Mouse (Mus musculus): ENCODE results near the gene Tnfrsf22. TPM values are rescaled to one million over a fixed set of nuclear protein-coding genes. Genes with fewer than 3 reads are reported as not detected.
"Not testable (repeated sequence)": the region's sequence is repeated elsewhere in the genome, so short reads cannot be mapped to it uniquely, and the experiment has no call there.

Tnfrsf22 gene
- total RNA-seq, 2 experiments from 2014 or later, result 2.5 to 2.9 TPM

DNA sequence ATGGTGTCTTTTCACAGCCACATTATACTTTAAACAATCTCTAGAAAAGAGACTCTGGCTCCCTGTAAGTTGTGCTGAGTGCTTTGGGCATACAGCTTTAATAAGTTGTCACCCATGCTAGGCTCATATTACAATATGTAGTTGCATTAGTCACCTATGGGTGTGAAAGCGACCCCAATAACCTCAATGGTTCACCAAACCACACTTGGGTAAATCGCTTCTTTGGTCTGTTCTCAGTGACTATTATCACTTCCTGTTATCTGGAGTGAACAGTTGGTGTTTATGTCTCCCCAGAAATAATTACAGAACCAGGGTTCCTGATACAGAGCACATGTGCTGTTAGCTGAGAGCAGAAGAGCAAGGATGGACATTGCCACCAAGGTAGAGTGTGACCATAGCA, 5.5 kb downstream of the Tnfrsf22 start:
- intact Hi-C loops (cut with DNase I), result loop anchor here (2.0 kb wide), 1 partner anchor 37 kb away; no protein-coding TSS in a partner anchor

DNA sequence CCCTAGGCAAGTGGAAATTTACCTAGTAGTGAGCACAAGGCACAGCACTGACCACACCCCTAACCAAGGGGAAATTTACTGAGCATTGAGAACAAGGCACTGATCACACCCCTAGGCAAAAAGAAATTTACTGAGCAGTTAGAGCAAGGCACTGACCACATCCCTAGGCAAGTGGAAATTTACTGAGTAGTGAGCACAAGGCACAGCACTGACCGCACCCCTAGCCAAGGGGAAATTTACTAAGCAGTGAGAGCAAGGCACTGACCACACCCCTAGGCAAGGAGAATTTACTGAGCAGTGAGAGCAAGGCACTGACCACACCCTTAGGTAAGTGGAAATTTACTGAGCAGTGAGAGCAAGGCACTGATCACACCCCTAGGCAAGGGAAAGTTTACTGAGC, 12.8 kb downstream of the Tnfrsf22 start:
- intact Hi-C loops (cut with DNase I), result no loop called here
- DNase-seq, result no peak

More for the DNA sequence above, 5.5 kb downstream of the Tnfrsf22 start:
- not testable (repeated sequence) for DNase-seq

DNA sequence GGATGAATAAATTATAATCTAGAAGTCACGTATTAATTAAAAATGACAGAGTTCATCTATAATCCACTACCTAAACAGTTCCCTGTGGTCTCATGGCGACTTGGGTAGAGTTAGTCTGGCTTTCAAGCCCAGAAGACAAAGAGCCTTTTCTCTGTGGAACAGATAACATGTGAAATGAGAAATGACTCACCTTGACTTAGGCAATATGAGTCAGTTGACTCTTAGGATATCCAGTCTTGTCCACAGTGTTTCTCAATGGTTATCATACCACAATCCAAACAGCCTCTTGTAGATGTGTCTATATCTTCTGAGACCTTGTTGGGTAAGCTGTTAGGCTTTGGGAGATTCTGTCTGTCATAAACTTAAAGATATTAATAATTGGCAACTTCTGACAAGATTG, 18.0 kb downstream of the Tnfrsf22 start:
- intact Hi-C loops (cut with DNase I), result no loop called here
- DNase-seq, result no peak

DNA sequence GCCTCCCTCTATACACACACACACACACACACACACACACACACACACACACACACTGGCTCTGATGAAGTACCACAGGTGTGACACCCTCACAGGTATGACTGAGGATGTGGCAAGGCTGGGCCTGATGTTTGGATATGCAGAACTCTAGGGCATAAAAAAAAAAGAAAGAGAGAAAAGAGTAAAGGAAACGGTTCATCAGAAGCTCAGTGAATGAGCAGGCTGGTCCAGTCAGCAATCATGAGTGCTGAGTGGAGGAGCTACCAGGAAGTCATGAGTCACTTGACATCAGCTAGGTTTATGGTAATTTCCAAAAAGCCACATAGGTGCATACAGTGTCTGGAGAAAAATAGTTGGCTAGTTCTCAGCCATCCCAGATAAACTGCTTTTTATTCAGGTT, 20.0 kb downstream of the Tnfrsf22 start:
- intact Hi-C loops (cut with DNase I), result no loop called here
- DNase-seq, result no peak

DNA sequence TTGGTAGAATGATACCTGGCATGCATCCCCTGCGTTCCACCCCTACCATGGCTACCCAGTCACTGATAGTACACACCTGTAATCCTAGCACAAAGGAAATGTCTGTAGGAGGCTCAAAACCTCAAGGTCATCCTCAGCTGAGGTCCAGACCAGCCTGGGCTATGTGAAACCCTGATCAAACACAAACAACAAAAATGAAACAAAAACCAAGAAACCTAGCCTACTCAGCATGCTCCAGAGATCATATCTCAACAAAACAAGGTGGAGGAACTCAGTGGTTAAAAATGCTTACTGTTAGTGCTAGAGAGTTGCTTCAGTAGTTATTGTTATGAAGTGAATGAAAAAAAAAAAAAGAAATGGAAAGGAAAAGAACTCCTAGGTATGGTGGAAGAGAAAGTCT, 20.9 kb downstream of the Tnfrsf22 start, which contains the start of gene Tnfrsf26:
Tnfrsf26 (minus strand) TSS at position 183 of the 400 bp plus-strand sequence.
- no peak for DNase-seq
- intact Hi-C loops (cut with DNase I), result no loop called here

DNA sequence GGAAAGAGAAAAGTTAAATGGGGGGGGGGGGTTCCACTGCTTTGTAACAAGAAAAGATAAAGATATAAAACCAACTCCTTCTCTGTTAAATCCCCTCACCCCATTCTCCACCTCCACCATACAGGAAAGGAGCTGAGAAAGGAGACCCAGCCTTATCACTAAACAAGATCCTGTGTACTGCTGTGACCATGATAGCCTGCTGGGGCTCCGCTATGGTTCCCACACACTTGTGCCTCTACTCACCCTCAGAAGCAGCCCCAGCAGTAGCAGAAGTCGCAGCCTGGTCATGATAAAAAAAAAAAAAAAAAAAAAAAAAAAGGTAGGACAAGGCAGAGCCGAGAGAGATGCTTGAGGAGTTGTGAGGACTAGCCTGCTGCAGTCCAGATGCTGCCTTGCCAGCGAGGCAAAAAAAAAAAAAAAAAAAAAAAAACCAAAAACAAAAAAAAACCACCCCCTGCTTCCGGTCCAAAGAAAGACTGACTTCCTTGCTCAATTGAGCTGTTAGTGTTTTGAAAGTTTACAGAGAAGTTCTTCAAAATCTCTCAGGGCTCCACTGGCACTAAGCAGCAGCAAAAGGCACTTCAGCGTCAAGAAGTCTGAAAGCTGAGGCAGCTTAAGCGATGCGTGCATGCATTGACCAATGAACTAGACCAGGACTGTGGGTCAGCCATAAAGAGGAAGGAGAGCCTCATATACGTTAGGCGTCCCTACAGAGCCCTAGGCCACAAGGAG, 21.7 kb downstream of the Tnfrsf22 start:
- intact Hi-C loops (cut with DNase I), result no loop called here
- no peak for DNase-seq

DNA sequence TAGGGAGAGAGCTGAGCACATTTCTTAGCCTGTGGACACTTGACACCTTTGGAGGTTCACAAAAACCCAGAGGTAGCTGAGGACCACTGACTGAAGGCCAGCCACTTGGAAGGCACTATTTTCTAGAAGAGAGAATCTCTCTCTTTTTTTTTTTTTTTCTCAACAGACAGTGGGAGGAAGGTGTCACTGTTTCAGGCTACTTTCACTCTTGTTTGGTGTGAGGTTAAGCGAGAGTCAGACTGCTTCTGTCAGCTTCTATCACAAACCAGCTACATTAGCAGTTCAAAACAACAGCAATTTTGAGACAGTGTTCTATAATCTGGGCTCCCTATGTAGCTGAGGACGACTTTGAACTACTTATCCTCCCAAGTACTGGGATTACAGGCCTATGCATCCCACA, 23.3 kb downstream of the Tnfrsf22 start:
- intact Hi-C loops (cut with DNase I), result no loop called here
- no peak for DNase-seq

DNA sequence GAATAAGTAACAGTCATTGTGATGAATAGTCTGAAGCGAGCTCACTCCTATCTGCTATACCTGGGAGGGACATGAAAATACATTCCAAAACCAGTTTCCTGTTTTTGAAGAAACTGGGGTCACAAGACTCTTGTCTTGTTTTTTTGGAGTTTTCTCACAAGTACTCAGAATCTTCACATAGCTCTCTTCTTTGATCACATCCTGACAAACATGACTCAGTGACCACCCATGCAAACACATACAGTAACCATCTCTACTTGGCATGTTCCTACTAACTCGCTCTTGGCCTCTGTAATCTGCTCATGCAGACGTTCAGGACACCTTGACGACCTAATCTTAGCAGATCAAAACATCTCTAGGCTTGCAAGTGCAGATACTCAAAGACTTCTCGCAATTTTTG, 24.3 kb downstream of the Tnfrsf22 start:
- no peak for DNase-seq
- intact Hi-C loops (cut with DNase I), result no loop called here

DNA sequence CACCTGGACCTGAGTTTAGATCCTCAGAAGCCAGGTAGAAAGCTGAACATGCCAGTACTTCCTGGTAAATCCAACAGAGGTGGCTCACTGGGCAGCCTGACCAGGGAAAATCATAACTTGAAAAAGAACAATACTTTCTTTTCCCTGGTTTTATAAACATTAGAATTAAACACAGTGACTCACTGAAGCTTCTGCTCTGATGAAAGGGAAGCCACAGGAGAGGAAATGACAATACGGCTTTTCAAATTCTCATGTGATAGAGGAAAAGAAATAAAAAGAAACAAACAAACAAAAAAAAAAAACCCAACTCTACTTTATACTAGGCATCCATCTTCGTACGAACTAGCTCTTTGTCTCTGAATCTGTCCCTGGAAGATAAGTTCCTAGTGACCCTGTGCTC, 24.9 kb downstream of the Tnfrsf22 start:
- DNase-seq, result no peak
- intact Hi-C loops (cut with DNase I), result no loop called here

DNA sequence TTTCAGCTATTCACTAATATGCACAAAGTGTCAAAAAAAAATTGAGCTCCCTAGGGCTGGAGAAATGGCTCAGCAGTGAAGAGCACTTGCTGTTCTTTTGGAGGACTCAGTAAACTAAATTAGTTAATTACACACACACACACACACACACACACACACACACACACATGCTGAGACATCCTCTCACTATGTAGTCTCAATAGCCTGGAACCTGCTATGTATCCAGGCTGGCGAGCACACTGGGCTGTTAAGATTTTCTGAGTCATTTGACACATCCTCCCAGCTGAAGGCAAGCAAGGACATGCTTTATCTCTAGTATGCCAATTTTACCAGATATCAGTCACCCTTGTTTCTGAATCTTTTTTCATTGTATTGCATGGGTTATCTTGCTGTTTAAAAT, 28.5 kb downstream of the Tnfrsf22 start:
- DNase-seq, result no peak
- intact Hi-C loops (cut with DNase I), result no loop called here

DNA sequence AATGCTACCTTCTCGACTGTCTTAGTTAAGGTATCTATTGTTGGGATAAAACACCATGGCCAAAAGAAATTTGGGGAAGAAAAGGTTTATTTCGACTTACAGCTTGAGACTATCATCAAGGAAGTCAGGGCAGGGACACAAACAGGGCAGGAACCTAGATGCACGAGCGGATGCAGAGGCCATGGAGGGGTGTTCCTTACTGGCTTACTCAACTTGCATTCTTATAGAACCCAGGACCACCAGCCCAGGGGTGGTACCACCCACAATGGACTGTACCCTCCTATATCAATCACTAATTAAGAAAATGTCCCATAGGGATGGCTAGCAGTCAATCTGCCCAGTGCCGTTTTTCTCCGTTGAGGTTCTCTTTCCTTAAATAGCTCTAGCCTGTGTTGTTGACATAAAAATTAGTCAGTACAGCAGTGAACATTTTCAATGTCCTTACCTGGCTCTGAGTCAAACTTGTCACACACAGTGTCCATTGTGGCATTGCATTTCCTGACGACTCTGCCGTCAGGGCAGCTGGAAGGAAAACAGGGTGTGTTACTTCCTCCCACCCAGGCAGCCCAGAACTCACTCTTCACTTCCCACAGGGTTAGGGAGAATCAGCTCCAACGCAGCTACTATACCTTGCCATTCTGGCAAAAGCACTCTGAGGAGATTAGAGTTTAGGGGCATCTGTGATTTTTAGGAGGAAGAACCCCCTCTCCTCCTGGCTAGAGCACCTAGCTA, 34.9 kb downstream of the Tnfrsf22 start:
- DNase-seq, result peak; percentile 9 to 27
- intact Hi-C loops (cut with DNase I), result no loop called here

DNA sequence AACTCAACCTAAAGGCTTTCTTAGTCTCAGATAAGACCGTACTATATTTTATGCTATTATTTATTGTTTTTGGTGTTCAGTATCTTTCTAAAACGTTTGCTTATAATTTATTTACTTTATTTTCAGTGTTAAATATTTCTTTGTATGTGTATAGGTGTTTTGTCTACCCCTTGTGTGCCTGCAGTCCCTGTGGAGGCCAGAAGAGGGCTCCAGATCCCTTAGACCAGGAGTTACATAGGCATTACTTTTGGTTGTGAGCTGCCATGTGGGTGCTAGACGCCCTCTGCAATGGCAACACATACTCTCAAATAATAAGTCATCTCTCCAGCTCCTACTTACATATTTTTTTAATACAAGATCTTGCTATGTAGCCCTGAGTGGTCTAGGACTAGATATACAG, 37.2 kb downstream of the Tnfrsf22 start:
- peak in 1 of 2 experiments; percentile 10 for DNase-seq
- intact Hi-C loops (cut with DNase I), result no loop called here

DNA sequence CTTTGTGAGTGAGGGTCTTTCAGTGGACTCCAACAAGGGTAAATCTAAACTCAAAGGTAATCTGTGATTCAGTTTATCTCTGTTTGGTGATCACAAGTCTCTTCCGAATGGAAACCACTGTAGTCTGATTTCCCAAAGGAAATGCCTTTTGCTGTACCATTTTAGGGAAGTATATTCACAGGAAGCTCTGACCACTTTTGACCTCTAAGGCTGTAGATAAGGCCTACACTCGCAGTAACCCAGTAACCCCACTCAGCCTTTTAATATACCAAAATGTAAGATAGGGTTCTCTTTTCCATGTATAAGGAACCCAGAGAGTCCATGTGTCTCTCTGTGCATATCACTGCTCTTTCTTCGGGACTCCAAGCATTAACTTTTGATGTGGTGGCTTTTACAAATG, 44.1 kb downstream of the Tnfrsf22 start:
- intact Hi-C loops (cut with DNase I), result no loop called here
- DNase-seq, result no peak

DNA sequence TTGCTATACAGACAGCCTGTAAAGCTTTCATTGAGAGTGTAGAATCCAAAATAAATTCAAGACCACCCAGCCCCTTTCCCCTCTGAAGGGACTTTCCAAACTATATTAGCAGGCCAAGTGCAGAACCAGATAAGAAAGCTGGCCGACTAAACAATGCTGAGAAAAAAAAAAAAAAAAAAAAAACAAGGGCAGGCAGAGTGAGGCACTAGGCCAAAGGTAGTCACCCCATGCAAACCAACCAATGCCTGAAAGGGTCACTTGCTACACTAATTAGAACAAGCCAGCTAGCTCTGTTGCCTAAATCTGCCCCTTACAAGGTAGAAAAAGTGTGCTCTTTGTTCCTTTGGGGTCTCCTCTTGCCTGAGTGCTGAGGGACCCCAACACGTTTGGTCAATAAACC, 44.6 kb downstream of the Tnfrsf22 start:
- intact Hi-C loops (cut with DNase I), result no loop called here
- DNase-seq, result no peak

DNA sequence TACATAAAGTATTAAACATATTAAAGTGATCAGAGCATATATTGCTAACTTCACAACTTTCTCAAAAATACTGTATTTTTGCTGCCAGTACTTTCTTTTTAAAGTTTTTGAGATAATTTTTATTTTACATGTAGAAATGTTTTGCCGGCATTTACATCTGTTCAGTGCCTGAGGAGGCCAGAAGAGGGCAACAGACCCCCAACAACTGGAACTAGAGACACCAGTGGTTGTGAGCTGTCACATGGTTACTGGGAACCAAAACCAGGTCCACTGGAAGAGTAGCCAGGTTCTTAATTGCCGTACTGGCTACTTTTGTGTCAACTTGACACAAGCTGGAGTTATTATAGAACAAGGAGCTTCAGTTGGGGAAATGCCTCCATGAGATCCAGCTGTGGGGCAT, 47.8 kb downstream of the Tnfrsf22 start:
- intact Hi-C loops (cut with DNase I), result no loop called here
- DNase-seq, result no peak

DNA sequence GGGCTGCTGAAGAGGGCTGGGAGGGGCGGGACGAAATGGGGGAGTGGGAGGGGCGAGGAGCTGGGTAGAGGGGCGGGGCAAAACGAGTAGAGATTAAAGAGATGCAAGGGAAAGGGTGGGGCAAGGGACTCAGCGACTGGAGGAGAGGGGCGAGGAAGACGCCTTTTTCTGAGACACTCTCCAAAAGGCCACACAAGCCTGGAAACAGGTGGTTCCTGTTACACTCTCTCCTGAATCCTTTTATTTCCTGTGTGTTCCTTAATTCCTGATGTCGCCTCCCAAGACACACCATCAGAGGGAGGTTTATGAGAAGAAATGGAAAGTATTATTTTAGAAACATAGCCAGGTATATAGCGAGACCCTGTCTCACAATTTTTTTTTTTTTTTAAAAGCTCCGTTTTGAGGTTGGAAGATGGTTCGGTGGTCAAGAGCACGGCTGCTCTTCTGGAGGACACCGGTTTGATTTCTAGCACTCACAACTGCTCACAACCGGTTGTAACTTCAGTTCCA, 49.2 kb downstream of the Tnfrsf22 start:
- no peak for DNase-seq
- intact Hi-C loops (cut with DNase I), result no loop called here

DNA sequence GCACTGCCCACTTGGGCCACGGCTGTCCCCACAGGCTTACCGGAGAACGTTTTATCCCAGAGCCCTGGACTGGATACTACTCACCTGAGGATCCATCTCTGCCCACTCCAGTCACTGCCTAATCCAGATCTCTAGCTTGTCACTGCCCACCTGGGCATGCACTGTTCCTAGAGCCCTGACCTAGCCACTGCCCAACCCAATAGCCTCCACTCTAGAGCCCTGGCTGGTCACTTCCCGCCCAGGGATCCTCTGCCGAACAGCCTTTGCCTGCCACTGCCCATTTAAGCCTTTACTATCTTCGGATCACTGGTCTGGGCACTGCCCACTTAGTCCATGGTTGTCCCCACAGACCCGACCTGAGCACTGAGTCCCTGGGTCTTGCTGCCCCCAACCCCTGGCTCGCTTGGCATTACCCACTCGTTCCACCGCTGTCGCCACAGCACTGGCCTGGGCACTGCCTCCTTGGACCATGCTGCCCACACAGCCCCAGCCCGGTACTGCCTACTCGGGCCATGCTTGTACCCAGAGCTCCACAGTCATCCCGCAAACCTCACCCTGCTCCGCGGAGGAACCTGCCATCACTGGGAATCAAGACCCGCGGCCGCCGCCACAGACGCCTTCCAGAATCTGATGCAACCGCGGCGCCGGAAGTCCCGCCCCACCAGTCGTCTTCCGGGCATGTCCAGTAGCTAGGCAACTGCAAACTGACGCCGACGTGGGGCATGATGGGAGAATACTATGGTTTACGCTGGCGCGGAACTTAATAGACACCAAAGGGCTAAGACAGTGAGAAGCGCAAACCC, 49.8 kb downstream of the Tnfrsf22 start, which contains the start of gene Cars:
Cars (minus strand) TSS at position 663 of the 803 bp plus-strand sequence.
- intact Hi-C loops (cut with DNase I), result no loop called here
- peak; percentile 93 to 95 for DNase-seq

DNA sequence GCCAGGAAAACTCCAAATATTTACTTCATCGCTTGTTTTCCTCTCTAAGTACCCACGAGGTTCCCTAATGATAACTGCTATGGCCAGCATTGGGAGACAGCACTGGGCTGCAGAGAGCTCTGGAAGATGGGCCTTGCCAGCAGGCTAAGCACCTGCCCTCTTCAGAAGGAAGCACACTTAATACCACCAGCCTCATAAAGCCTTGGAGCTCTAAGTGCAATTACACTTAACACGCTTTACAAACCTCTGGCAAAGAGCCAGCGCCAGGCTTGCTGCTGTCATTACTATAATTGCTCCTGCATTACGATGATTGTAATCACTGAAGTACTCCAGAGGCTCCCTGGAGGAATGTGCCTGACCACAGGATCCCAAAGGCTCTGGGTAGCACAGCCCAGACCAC, 54.6 kb downstream of the Tnfrsf22 start:
- no peak for DNase-seq
- intact Hi-C loops (cut with DNase I), result no loop called here

DNA sequence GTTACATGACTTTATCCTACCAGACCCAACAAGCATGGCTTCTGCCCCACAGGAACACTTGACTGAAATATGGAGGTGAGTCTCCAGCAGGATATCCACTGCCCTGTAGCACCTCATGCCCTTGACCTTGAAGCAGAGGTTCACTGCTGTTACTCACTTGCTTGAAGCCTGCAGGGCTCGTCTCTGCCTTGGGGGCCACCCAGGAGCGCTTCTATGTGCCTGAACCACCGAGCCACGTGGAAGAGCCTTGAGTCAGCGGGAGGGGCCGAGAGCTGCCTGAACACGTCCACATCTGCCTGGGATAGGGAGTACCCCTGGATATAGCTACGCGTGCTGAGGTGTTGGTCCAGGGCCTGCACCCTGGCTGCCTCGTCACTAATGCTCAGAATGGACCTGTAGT, 57.2 kb downstream of the Tnfrsf22 start:
- DNase-seq, result no peak
- intact Hi-C loops (cut with DNase I), result no loop called here

DNA sequence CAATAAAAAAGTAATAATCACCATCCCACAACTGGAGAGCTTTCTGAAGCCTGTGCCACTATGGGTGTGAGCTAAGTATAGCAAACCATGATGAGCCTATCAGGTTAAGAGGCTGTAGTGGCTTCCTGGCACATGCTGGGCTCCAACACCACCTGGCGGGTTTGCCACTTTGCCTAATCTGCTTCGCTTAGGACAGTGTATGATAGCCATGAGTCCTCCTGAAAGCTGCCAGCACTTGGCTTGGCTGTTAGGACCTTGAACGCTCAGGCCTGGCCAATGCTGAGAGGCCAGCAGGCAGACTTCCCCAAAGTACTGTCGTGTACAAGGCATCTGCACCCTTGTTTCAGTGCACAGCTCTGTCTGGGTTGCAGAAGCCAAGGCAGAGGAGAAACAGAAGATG, 61.5 kb downstream of the Tnfrsf22 start:
- peak; percentile 27 to 37 for DNase-seq
- intact Hi-C loops (cut with DNase I), result no loop called here

DNA sequence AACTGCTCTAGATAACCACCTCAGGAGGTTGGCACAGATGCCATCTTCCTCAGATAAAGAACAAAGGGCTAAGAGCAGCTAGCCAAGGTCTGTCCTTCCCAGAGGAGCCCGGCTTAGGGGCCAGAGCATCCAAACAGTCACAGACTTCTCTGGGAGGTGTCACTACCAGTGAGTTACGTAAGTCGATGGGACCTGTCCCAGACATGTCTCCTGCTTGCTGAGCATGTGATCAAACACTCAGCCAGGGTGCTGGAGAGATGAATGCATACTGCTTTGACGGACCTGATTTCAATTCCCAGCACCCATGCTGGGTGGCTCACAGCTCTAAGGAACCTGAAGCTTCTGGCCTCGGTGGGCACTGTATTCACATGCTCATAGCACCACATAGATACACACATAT, 61.9 kb downstream of the Tnfrsf22 start:
- intact Hi-C loops (cut with DNase I), result no loop called here
- DNase-seq, result no peak
